Mouse (Mus musculus): ENCODE results near the gene Narf. TPM values are rescaled to one million over a fixed set of nuclear protein-coding genes. Genes with fewer than 3 reads are reported as not detected.

Narf gene
- polyA plus RNA-seq, 1 experiment = 22.4 TPM

DNA sequence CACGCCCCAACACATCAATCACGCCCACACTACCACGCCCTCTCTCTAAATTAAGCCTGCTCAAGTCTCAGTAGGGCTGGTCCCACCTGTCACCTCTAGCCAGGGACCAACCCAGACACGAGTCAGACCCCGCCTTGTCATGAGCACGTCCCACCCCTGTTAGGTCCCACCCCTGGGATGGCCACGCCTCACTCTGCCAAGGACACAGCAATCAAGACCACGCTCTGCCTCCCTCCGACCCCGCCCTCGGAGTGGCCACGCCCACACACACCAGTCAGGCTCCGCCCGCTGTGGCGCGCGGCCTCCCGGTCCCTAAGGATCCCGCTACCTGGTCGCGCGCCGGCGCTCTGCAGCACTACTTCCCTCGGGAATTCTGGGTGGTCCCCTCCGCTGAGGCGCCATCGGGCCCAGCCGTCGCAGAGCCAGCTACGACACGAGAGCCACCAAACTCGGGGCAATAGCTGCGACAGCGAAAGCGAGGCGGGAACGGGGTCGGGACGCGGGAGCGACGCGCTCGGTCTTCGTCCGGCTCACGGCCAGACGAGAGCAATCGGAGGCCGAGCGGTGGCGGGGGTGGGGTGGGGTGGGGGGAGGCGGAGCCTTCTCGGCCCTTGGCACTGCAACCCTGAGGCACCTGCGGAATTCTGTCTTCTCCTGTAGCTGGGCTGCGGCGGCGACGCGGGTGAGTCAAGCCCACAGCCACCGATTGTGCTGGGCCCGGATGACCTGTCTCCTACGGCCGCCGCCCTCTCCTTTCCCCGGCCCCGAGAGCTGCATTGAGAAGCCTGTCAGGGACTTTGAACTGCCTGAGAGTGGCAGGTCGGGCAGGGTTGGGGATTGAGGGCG is 32.7 kb upstream of the Narf start, which contains the start of the genes Hexdc and Ogfod3:
TSS of gene Hexdc (plus strand) at position 273 of the 846 bp plus-strand sequence.
TSS of gene Ogfod3 (minus strand) at position 551 of the 846 bp plus-strand sequence.
- TF ChIP-seq CTCF (IDR thresholded peaks at IDR 0.05; ENCODE audit: borderline replicate concordance, insufficient read depth, low read length) = no peak
- peak; percentile 62 for TF ChIP-seq POLR2A (IDR thresholded peaks at IDR 0.05; ENCODE audit: low read depth, low read length)
- Histone ChIP-seq H3K27ac (ENCODE audit: insufficient read depth, low read length) (no peak within 1 kb of the TSS), H3K4me3 (ENCODE audit: insufficient read depth, low read length) (peak within 1 kb of the TSS; percentile 83), H3K4me1 (ENCODE audit: control insufficient read depth, insufficient read depth, low read length) (no peaks in the 10 kb centered on the region)

- no peak overlapping the region for H3K27ac ChIP-seq (ENCODE audit: insufficient read depth, low read length)
- no peak for TF ChIP-seq CTCF (IDR thresholded peaks at IDR 0.05; ENCODE audit: borderline replicate concordance, insufficient read depth, low read length)
- no peak for TF ChIP-seq POLR2A (IDR thresholded peaks at IDR 0.05; ENCODE audit: low read depth, low read length)
- no peaks in the 10 kb centered on the region for H3K4me1 ChIP-seq (ENCODE audit: control insufficient read depth, insufficient read depth, low read length)
- H3K4me3 ChIP-seq (ENCODE audit: insufficient read depth, low read length) = no peak overlapping the region
Observed at GRCm38 (mm10) chr11:121216831-121217230, 20.2 kb upstream of the Narf start.

DNA sequence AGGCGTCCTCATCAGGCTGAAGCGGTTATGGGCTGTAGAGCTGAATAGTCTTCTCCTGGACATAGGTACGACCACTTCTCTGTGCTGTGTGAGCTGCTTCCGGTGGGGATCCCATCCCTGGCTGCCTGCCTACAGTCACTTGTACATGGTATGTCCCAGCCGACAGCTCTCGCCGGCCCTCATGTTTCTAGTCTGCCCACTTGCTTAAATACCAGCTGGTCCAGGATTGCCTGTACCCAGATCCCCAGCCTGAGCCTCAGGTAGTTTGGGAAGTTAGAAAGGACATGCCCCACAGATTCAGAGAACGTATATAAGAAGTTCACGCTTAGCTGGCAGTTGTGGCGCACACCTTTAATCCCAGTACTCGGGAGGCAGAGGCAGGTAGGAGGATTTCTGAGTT is 17.3 kb upstream of the Narf start:
- H3K4me1 ChIP-seq (ENCODE audit: control insufficient read depth, insufficient read depth, low read length) = no peaks in the 10 kb centered on the region
- no peak overlapping the region for H3K4me3 ChIP-seq (ENCODE audit: insufficient read depth, low read length)
- H3K27ac ChIP-seq (ENCODE audit: insufficient read depth, low read length) = no peak overlapping the region
- TF ChIP-seq CTCF (IDR thresholded peaks at IDR 0.05; ENCODE audit: borderline replicate concordance, insufficient read depth, low read length) = no peak
- no peak for TF ChIP-seq POLR2A (IDR thresholded peaks at IDR 0.05; ENCODE audit: low read depth, low read length)

DNA sequence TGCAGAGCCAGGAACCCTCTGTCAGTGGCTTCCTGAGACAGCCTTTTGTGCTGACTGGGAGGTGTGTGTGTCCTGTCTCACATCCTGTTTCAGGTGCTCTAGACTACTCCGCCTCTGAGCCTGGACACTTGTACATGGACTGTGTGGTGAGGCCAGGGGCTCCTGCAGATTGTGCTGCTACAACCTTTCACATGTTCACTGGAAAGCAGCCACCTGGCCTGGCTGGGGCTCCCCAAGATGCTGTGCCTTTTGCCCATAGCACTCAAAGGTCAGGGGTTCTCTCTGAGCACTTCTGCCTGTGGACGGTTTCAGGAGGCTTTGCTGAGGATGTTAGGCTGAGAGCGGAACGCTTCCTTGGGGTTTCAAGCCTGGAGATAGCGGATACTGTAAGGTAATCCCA is 16.3 kb upstream of the Narf start:
- no peak overlapping the region for H3K4me3 ChIP-seq (ENCODE audit: insufficient read depth, low read length)
- H3K27ac ChIP-seq (ENCODE audit: insufficient read depth, low read length) = no peak overlapping the region
- H3K4me1 ChIP-seq (ENCODE audit: control insufficient read depth, insufficient read depth, low read length) = no peaks in the 10 kb centered on the region
- TF ChIP-seq CTCF (IDR thresholded peaks at IDR 0.05; ENCODE audit: borderline replicate concordance, insufficient read depth, low read length) (no peak), POLR2A (IDR thresholded peaks at IDR 0.05; ENCODE audit: low read depth, low read length) (no peak)

DNA sequence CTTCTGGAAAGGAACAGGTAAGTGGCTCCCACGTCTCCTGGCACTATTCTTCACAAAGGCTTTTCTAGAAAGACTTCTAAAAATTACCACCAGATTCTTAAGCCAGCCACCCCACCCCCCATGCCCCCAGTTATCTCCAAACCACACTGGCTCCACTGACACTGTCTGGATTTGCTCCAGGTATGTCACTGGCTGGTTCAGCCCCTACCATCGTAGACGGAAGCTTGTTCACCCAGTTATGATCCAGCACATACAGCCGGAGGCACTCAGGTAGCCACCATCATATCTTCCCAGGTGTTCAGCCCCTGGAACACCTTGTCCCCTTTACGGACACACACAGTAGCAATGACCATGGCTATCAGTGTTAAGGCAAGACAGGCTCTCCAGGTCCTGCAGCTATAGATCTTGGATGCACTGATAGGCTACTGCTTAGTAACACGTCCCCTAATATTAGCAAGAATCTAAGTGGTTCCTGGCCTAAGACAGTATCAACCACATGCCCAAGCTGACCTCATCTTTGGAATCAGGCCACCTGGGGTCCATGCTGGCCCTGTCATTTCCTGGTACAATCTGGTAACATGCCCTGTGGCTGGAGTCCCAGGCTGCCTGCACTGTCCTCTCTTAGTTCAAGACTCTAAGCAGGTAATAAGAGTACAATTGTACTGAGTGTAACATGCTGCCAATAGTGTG is 15.6 kb upstream of the Narf start:
- Histone ChIP-seq H3K4me3 (ENCODE audit: insufficient read depth, low read length) (no peak overlapping the region), H3K27ac (ENCODE audit: insufficient read depth, low read length) (no peak overlapping the region), H3K4me1 (ENCODE audit: control insufficient read depth, insufficient read depth, low read length) (no peaks in the 10 kb centered on the region)
- TF ChIP-seq CTCF (IDR thresholded peaks at IDR 0.05; ENCODE audit: borderline replicate concordance, insufficient read depth, low read length) (no peak), POLR2A (IDR thresholded peaks at IDR 0.05; ENCODE audit: low read depth, low read length) (no peak)

DNA sequence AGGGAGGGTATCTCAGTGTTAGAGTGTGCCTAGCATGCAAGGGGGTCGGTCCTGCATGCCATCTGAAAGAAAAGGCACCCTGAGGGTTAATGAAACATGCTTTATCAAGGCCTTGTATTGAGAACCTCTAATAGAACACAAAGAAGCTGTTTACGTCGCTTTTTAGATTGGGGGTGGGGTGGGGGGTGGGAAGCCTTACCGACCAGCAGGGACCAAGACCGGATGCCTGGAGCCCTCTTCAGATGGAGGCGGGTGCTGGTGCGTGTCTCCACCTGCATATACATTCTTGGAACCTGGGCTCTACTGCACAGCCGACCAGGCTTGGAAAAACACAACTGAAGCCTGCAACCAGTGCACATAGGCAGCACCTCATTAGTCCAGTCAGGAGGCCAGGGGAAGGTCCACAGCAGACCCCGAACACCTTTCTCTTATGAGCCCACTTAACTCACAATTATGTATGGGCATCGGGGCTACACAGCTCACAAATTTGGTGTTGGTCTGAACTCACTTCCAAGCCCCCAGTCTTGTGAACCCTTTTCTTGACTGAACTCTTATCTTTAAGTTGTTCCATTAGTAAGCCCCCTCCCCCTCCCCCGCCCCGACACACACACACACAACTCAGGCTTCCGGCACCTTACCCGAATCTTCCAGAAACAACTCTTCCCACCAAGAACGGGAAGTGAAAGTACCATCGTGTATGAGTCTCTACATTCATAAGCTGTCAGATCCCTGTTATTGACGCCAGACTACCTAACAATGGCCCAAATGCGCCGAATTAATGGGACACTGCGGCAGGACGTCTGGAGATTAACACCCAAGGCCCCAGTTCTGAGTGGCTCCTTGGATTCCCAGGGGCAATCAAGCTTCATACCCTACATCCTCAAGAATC is 8.7 kb upstream of the Narf start:
- peak overlapping the region; percentile 76 for H3K4me3 ChIP-seq (ENCODE audit: insufficient read depth, low read length)
- peak overlapping the region; percentile 39 for H3K27ac ChIP-seq (ENCODE audit: insufficient read depth, low read length)
- TF ChIP-seq CTCF (IDR thresholded peaks at IDR 0.05; ENCODE audit: borderline replicate concordance, insufficient read depth, low read length) (no peak), POLR2A (IDR thresholded peaks at IDR 0.05; ENCODE audit: low read depth, low read length) (no peak)
- H3K4me1 ChIP-seq (ENCODE audit: control insufficient read depth, insufficient read depth, low read length) = peaks cover 4% of the 10 kb centered on the region; the same call in 1 of the 2 replicates

DNA sequence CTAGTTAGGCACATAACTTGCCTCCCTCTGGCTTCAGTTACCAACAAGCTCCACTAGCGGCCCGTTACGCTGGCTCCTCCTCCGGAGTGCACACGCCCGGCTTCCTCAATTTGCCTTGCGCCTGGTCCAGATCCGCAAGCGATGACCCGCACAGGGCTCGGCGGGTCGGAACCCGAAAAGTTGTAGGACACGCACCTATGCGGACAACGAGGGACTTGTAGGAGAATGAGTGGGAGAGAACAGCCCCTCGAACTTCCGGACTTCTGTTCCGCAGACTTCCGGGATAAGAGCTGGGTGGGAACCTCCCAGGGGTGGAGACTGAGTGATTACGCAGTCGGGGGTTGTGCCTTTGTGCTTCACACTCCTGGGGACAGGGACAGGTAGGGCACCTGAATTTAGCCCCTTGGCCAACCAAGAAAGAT is 8.0 kb upstream of the Narf start, which contains the start of gene Cybc1:
TSS of gene Cybc1 (minus strand) at position 305 of the 422 bp plus-strand sequence.
- Histone ChIP-seq H3K4me3 (ENCODE audit: insufficient read depth, low read length) (peak within 1 kb of the TSS; percentile 76), H3K27ac (ENCODE audit: insufficient read depth, low read length) (peak within 1 kb of the TSS; percentile 39), H3K4me1 (ENCODE audit: control insufficient read depth, insufficient read depth, low read length) (peaks cover 4% of the 10 kb centered on the region; the same call in 1 of the 2 replicates)
- no peak for TF ChIP-seq CTCF (IDR thresholded peaks at IDR 0.05; ENCODE audit: borderline replicate concordance, insufficient read depth, low read length)
- TF ChIP-seq POLR2A (IDR thresholded peaks at IDR 0.05; ENCODE audit: low read depth, low read length) = peak; percentile 81

- Histone ChIP-seq H3K4me1 (ENCODE audit: control insufficient read depth, insufficient read depth, low read length) (peaks cover 4% of the 10 kb centered on the region; the same call in 1 of the 2 replicates), H3K27ac (ENCODE audit: insufficient read depth, low read length) (no peak overlapping the region), H3K4me3 (ENCODE audit: insufficient read depth, low read length) (no peak overlapping the region)
- TF ChIP-seq POLR2A (IDR thresholded peaks at IDR 0.05; ENCODE audit: low read depth, low read length) = no peak
- TF ChIP-seq CTCF (IDR thresholded peaks at IDR 0.05; ENCODE audit: borderline replicate concordance, insufficient read depth, low read length) = no peak
Observed at GRCm38 (mm10) chr11:121231191-121231590, 5.9 kb upstream of the Narf start.

Measured in embryonic fibroblast, embryonic 13.5 days (primary cell).